Mouse (Mus musculus) forebrain, postnatal 0 days (tissue): ENCODE data around the gene Tenm3. TPM values are rescaled to one million over a fixed set of nuclear protein-coding genes. Genes with fewer than 3 reads are reported as not detected.

Experiments used
- ATAC-seq: fragments of 200-750 bp; cut with Nextera tagmentation; 2 replicates; pipeline ENCODE4 v1.8.0; 2017; ENCODE audit warnings: mild to moderate bottlenecking, moderate library complexity
- DNase-seq: peaks from one replicate; pipeline ENCODE4 v3.0.0-alpha.2; 2015
- H3K27ac ChIP-seq: fragments of 300-500 bp; sonication (generic); 2 replicates; pipeline ENCODE4 v1.5.1; 2014; ENCODE audit warnings: low read depth, mild to moderate bottlenecking, antibody characterized with exemption, low read length, moderate library complexity, mixed read lengths
- H3K27me3 ChIP-seq: fragments of 300-500 bp; sonication (generic); 2 replicates; pipeline ENCODE4 v1.6.1; 2014; ENCODE audit warnings: mild to moderate bottlenecking, low read length, mixed read lengths; ENCODE audit not compliant: insufficient read depth
- H3K36me3 ChIP-seq: fragments of 300-500 bp; sonication (generic); 2 replicates; pipeline ENCODE4 v1.6.1; 2014; ENCODE audit warnings: mild to moderate bottlenecking, moderate library complexity; ENCODE audit not compliant: insufficient read depth
- H3K4me1 ChIP-seq: fragments of 300-500 bp; sonication (generic); 2 replicates; pipeline ENCODE4 v1.6.1; 2014; ENCODE audit warnings: antibody characterized with exemption; ENCODE audit not compliant: insufficient read depth
- H3K4me2 ChIP-seq: fragments of 300-500 bp; sonication (generic); 2 replicates; pipeline ENCODE4 v1.6.1; 2014; ENCODE audit warnings: low read depth, mild to moderate bottlenecking, moderate library complexity
- H3K4me3 ChIP-seq: fragments of 300-500 bp; sonication (generic); 2 replicates; pipeline ENCODE4 v1.5.1; 2014; ENCODE audit warnings: low read depth, low read length, mixed read lengths
- H3K9ac ChIP-seq: fragments of 300-500 bp; sonication (generic); 2 replicates; pipeline ENCODE4 v1.6.1; 2014; ENCODE audit warnings: mild to moderate bottlenecking
- H3K9me3 ChIP-seq: fragments of 300-500 bp; sonication (generic); 2 replicates; pipeline ENCODE4 v1.6.1; 2016; ENCODE audit warnings: low read length
- CTCF ChIP-seq: sonication (generic); IDR thresholded peaks from 2 replicates; pipeline ENCODE4 v1.5.1; 2016; ENCODE audit warnings: antibody characterized with exemption, control low read depth, low read depth
- WGBS: fragments of 180-500 bp; shearing (Covaris S2); extraction: QIAGEN DNeasy Blood & Tissue Kit; methylation state at CpG from one replicate; pipeline ENCODE4 v1.1.7; 2014; 5-methylcytosine and 5-hydroxymethylcytosine counted together
- polyA plus RNA-seq: library from polyadenylated mRNA; unstranded; fragments of >200 nt; fragmentation: Nextera tagmentation; extraction: Ambion mirVana; gene quantifications from 2 replicates; pipeline ENCODE4 v1.2.1, GENCODE M21; 2015
- total RNA-seq: library from RNA; depleted of rRNA; stranded (reverse); fragments of >200 nt; gene quantifications from 2 replicates; pipeline ENCODE4 v1.2.3, GENCODE M21; 2014

The Tenm3 gene
- total and polyA plus RNA-seq, 2 experiments from 2014 or later, result 21.6 to 111 TPM

- Histone ChIP-seq H3K27ac (no peak overlapping the region), H3K4me3 (no peak overlapping the region), H3K4me1 (0 out of 2 replicates have a peak, but pooled peaks cover 3% of the 10 kb centered on the region), H3K9ac (no peak overlapping the region), H3K27me3 (no peaks in the 10 kb centered on the region), H3K36me3 (no peaks in the 10 kb centered on the region; the same call in 1 of the 2 replicates), H3K9me3 (no peaks in the 10 kb centered on the region), H3K4me2 (no peak overlapping the region)
- TF ChIP-seq CTCF, result no peak
- ATAC-seq, result no peak
- WGBS, result 89% methylated on average over 7 of the region's 7 CpGs
- DNase-seq, result no peak
Measured at GRCm38 (mm10) chr8:48304224-48304623, 539.5 kb downstream of the Tenm3 start.

- 53% methylated on average over 12 of the region's 12 CpGs for WGBS
- DNase-seq (peak; percentile 63), ATAC-seq (peak; percentile 86)
- H3K4me3 ChIP-seq, result no peak overlapping the region
- peak overlapping the region; percentile 37 for H3K4me2 ChIP-seq
- peaks cover 6% of the 10 kb centered on the region for H3K36me3 ChIP-seq
- TF ChIP-seq CTCF, result no peak
- no peak overlapping the region for H3K9ac ChIP-seq
- no peak overlapping the region for H3K27ac ChIP-seq
- H3K27me3 ChIP-seq, result no peaks in the 10 kb centered on the region
- H3K4me1 ChIP-seq, result no peaks in the 10 kb centered on the region
- no peaks in the 10 kb centered on the region for H3K9me3 ChIP-seq
Measured at GRCm38 (mm10) chr8:48300613-48301037, 543.1 kb downstream of the Tenm3 start.

- Histone ChIP-seq H3K4me2 (no peak overlapping the region), H3K27ac (no peak overlapping the region), H3K4me1 (no peaks in the 10 kb centered on the region), H3K36me3 (peaks cover 6% of the 10 kb centered on the region), H3K9ac (no peak overlapping the region), H3K27me3 (no peaks in the 10 kb centered on the region), H3K4me3 (no peak overlapping the region), H3K9me3 (no peaks in the 10 kb centered on the region)
- DNase-seq (no peak), ATAC-seq (no peak)
- 58% methylated on average over 8 of the region's 8 CpGs for WGBS
- no peak for TF ChIP-seq CTCF
Measured at GRCm38 (mm10) chr8:48300061-48300460, 543.7 kb downstream of the Tenm3 start.

- 73% methylated on average over 12 of the region's 12 CpGs for WGBS
- H3K4me2 ChIP-seq, result no peak overlapping the region
- no peak overlapping the region for H3K9ac ChIP-seq
- no peaks in the 10 kb centered on the region for H3K4me1 ChIP-seq
- ATAC-seq, result no peak
- no peak overlapping the region for H3K27ac ChIP-seq
- no peaks in the 10 kb centered on the region for H3K27me3 ChIP-seq
- H3K4me3 ChIP-seq, result no peak overlapping the region
- H3K36me3 ChIP-seq, result peaks cover 6% of the 10 kb centered on the region
- no peaks in the 10 kb centered on the region for H3K9me3 ChIP-seq
- no peak for TF ChIP-seq CTCF
- no peak for DNase-seq
Measured at GRCm38 (mm10) chr8:48299341-48299740, 544.4 kb downstream of the Tenm3 start.

GRCm38 (mm10) chr8:48296371-48296770 lies 547.4 kb downstream of the Tenm3 start:
- no peak overlapping the region for H3K27ac ChIP-seq
- H3K9me3 ChIP-seq, result no peaks in the 10 kb centered on the region
- DNase-seq, result no peak
- no peak overlapping the region for H3K9ac ChIP-seq
- no peak overlapping the region for H3K4me3 ChIP-seq
- 93% methylated on average over 7 of the region's 7 CpGs for WGBS
- H3K36me3 ChIP-seq, result peaks cover 8% of the 10 kb centered on the region
- no peak for TF ChIP-seq CTCF
- no peaks in the 10 kb centered on the region for H3K4me1 ChIP-seq
- H3K4me2 ChIP-seq, result no peak overlapping the region
- H3K27me3 ChIP-seq, result no peaks in the 10 kb centered on the region
- no peak for ATAC-seq

- H3K9me3 ChIP-seq, result no peaks in the 10 kb centered on the region
- H3K36me3 ChIP-seq, result peaks cover 8% of the 10 kb centered on the region
- H3K4me3 ChIP-seq, result no peak overlapping the region
- DNase-seq (no peak), ATAC-seq (no peak)
- no peak overlapping the region for H3K27ac ChIP-seq
- H3K4me2 ChIP-seq, result no peak overlapping the region
- no peaks in the 10 kb centered on the region for H3K27me3 ChIP-seq
- TF ChIP-seq CTCF, result no peak
- no peaks in the 10 kb centered on the region for H3K4me1 ChIP-seq
- no peak overlapping the region for H3K9ac ChIP-seq
- WGBS, result 68% methylated on average over 6 of the region's 6 CpGs
Measured at GRCm38 (mm10) chr8:48295558-48295957, 548.2 kb downstream of the Tenm3 start.

DNA sequence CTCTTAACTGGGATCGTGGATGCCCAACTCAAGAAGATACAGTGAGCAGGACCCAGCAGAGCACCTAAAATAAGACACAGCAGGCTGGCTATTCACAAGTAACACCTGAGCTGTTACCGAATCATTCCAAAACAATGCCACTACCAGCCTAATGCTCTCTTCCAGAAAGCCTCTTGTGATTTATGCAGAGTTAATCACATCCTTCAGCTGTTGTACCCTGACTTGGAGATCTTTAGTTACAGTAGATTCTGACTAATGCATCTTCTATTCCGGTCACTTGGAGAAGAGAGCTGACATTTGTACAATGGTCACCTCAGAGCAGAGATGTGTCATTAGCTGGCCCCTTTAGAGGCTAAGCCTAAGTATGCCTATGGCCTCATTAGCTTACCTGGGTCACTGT lies 550.0 kb downstream of the Tenm3 start:
- H3K27ac ChIP-seq, result no peak overlapping the region
- H3K4me1 ChIP-seq, result no peaks in the 10 kb centered on the region
- no peak for ATAC-seq
- WGBS, result 93% methylated on average over 3 of the region's 3 CpGs
- H3K27me3 ChIP-seq, result no peaks in the 10 kb centered on the region
- H3K9ac ChIP-seq, result no peak overlapping the region
- H3K4me2 ChIP-seq, result no peak overlapping the region
- H3K4me3 ChIP-seq, result no peak overlapping the region
- H3K9me3 ChIP-seq, result no peaks in the 10 kb centered on the region
- no peak for DNase-seq
- TF ChIP-seq CTCF, result no peak
- peaks cover 8% of the 10 kb centered on the region for H3K36me3 ChIP-seq
